Mouse (Mus musculus): Measurements from ENCODE around the gene Ncoa5. TPM values are rescaled to one million over a fixed set of nuclear protein-coding genes. Genes with fewer than 3 reads are reported as not detected.

Gene Ncoa5
- polyA plus RNA-seq (2015; fragmentation: Illumina TruSeq; extraction: RNeasy Lipid Tissue Mini Kit (QIAGEN cat#74804); ENCODE audit: low read depth, low replicate concordance) = 40.9 TPM

DNA sequence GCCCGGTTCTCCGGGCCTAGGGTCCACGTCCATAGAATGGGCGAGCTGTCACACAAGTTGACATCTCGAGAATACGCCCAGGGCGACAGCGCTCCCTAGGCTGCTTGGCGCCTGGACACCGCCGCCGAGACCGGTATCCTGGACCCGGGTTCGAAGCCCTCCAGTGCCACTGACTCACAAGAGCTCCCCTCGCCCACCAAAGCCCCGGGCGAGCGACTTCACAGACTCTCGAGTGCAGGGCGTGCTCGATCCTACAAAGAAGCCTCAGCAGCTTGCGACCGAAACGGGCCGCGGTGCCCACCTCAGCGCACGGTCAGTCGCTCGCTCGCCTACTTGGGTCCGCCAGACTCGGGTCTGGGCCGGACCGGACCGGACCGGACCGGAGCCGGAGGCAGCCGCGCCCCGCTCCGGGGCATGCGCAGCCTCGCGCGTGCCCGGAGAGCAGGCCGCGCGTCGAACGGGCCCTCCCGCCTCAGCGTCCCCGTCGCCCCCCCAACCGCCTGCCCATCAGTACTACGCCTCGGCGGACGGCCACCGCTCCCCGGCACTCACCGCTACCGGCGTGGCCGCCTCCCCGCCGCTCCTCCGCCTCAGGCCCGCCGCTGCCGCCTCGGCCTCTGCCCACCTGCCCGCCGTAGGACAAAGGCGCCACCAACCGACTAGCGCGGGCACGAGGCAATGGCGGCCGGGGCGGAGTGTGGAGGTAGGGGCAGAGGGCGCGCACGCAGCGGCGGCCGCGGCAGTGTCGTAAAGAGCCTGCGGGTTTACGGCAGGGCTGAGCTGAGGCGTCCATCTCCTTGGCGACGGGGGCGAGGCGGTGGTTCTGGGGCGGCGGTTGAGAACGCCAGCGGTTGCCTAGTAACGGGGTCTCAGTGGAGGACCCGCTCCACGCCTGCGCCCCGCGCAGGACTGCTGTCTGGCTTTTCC, at the start of gene Ncoa5:
TSS of gene Ncoa5 (minus strand) at position 737 of the 927 bp plus-strand sequence.

DNA sequence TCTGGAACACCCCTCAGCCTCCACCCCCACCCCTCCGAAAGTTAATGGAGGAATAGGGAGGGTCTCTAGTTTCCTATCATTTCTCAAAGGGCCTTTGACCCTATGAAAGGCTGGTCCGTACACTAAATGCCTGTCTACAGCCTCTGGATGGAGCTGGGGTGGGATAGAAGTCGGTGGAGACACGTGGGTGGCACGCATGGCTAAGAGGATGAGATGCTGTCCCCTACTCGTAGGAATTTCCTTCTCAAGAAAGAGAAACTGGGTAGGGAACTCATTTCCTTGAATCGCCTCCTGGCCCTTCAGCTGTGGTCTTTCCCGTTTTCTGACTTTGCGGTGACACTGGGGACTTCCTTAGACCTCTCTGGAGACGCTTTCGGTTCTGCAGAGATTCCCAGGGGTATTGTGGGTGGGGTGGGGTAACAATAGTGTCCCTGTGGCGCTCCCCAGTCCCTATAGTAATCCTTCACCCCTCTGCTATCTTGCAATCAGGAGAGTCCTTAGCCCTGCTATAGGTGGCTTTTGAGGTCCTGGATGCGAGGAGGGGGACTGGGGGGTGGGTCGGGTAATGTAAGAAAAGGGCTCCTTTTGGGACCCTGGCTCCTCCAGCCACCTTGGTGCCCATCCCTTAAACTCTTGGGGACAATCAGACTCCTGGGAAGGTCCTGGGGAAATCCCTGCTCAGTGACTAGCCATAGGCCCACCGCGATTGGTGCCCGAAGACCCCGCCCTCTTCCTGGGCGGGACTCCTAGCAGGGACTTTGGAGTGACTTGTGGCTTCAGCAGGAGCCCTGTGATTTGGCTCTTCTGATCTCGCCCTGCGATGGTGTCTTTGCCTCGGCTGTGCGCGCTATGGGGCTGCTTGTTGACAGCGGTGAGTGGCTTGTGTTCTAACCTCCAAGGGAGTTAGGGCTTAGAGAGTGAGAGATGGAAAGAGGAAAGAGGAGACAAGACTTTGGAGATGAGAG, 20.5 kb upstream of the Ncoa5 start, which contains the start of gene Cd40:
TSS of gene Cd40 (plus strand) at position 740 of the 965 bp plus-strand sequence.

DNA sequence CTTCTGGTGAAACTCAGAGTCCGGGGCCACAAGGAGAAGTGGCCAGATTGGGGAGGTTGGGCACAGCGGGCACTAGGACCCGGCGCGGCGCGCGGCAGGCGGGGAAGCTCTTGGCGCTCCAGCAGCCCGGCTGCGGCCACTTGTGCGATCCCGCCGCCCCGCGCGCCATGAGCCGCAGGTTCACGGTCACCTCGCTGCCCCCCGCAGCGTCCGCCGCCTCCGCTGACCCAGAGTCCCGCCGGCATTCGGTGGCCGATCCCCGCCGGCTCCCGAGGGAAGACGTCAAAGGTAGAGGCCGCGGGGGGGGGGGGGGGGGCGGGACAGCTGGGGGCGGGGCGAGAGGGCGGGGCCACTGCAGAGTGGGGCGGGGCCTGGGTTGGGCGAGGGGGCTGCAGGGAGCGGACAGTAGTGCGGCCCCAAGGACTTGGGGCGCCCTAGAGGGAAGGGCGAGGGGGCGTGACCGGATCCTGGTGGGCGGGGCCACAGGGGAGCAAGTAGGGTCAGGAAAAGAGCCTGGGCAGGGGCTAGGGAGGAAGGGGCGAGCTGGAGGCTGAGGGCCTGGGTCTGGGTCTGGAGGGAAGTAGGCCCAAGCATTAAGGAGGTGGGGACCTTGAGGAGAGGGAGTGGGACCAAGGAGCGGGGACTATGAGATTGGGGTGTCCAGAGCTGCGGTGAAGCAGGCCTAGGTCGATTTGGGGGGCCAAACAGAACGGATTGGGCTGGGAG, 73.8 kb downstream of the Ncoa5 start, which contains the start of gene Slc12a5:
TSS of gene Slc12a5 (plus strand) at position 87 of the 726 bp plus-strand sequence.

Other genes starting within 250 kb of the Ncoa5 start
- 39.8 TPM for gene Snx21, start 249.0 kb downstream of the Ncoa5 start, polyA plus RNA-seq (2015; fragmentation: Illumina TruSeq; extraction: RNeasy Lipid Tissue Mini Kit (QIAGEN cat#74804); ENCODE audit: low read depth, low replicate concordance)
- 20.2 TPM for gene Acot8, start 230.0 kb downstream of the Ncoa5 start, polyA plus RNA-seq (2015; fragmentation: Illumina TruSeq; extraction: RNeasy Lipid Tissue Mini Kit (QIAGEN cat#74804); ENCODE audit: low read depth, low replicate concordance)
- 6.9 TPM for gene Zswim3, start 229.8 kb downstream of the Ncoa5 start, polyA plus RNA-seq (2015; fragmentation: Illumina TruSeq; extraction: RNeasy Lipid Tissue Mini Kit (QIAGEN cat#74804); ENCODE audit: low read depth, low replicate concordance)
- gene Zswim1, start 212.2 kb downstream of the Ncoa5 start, polyA plus RNA-seq (2015; fragmentation: Illumina TruSeq; extraction: RNeasy Lipid Tissue Mini Kit (QIAGEN cat#74804); ENCODE audit: low read depth, low replicate concordance) = 18.1 TPM
- gene Spata25, start 206.3 kb downstream of the Ncoa5 start, polyA plus RNA-seq (2015; fragmentation: Illumina TruSeq; extraction: RNeasy Lipid Tissue Mini Kit (QIAGEN cat#74804); ENCODE audit: low read depth, low replicate concordance) = not detected
- 111 TPM for gene Ctsa, start 202.0 kb downstream of the Ncoa5 start, polyA plus RNA-seq (2015; fragmentation: Illumina TruSeq; extraction: RNeasy Lipid Tissue Mini Kit (QIAGEN cat#74804); ENCODE audit: low read depth, low replicate concordance)
- gene Neurl2, start 201.4 kb downstream of the Ncoa5 start, polyA plus RNA-seq (2015; fragmentation: Illumina TruSeq; extraction: RNeasy Lipid Tissue Mini Kit (QIAGEN cat#74804); ENCODE audit: low read depth, low replicate concordance) = 2.1 TPM
- gene Pltp, start 177.2 kb downstream of the Ncoa5 start, polyA plus RNA-seq (2015; fragmentation: Illumina TruSeq; extraction: RNeasy Lipid Tissue Mini Kit (QIAGEN cat#74804); ENCODE audit: low read depth, low replicate concordance) = 91.8 TPM
- gene Pcif1, start 155.6 kb downstream of the Ncoa5 start, polyA plus RNA-seq (2015; fragmentation: Illumina TruSeq; extraction: RNeasy Lipid Tissue Mini Kit (QIAGEN cat#74804); ENCODE audit: low read depth, low replicate concordance) = 38.3 TPM
- 15.6 TPM for gene Zfp335, start 123.1 kb downstream of the Ncoa5 start, polyA plus RNA-seq (2015; fragmentation: Illumina TruSeq; extraction: RNeasy Lipid Tissue Mini Kit (QIAGEN cat#74804); ENCODE audit: low read depth, low replicate concordance)
- gene Mmp9, start 94.1 kb downstream of the Ncoa5 start, polyA plus RNA-seq (2015; fragmentation: Illumina TruSeq; extraction: RNeasy Lipid Tissue Mini Kit (QIAGEN cat#74804); ENCODE audit: low read depth, low replicate concordance) = 1.7 TPM
- 298 TPM for gene Slc12a5, start 74.1 kb downstream of the Ncoa5 start, polyA plus RNA-seq (2015; fragmentation: Illumina TruSeq; extraction: RNeasy Lipid Tissue Mini Kit (QIAGEN cat#74804); ENCODE audit: low read depth, low replicate concordance)
- 2.1 TPM for gene Cd40, start 20.8 kb upstream of the Ncoa5 start, polyA plus RNA-seq (2015; fragmentation: Illumina TruSeq; extraction: RNeasy Lipid Tissue Mini Kit (QIAGEN cat#74804); ENCODE audit: low read depth, low replicate concordance)
- gene 1700025C18Rik, start 55.9 kb upstream of the Ncoa5 start, polyA plus RNA-seq (2015; fragmentation: Illumina TruSeq; extraction: RNeasy Lipid Tissue Mini Kit (QIAGEN cat#74804); ENCODE audit: low read depth, low replicate concordance) = not detected
- gene Cdh22, start 200.0 kb upstream of the Ncoa5 start, polyA plus RNA-seq (2015; fragmentation: Illumina TruSeq; extraction: RNeasy Lipid Tissue Mini Kit (QIAGEN cat#74804); ENCODE audit: low read depth, low replicate concordance) = 19.6 TPM

Data from brain, adult 10 weeks (tissue).